Mouse (Mus musculus): ENCODE data around the gene Als2cl.

Als2cl gene

GRCm38 (mm10) chr9:110880772-110881171 lies 1.1 kb downstream of the Als2cl start:
- DNase-seq (ENCODE audit: low spot score): no peak

- no peak for DNase-seq (ENCODE audit: low spot score)
These were observed 2.3 kb downstream of the Als2cl start for GRCm38 (mm10) chr9:110881953-110882352.

GRCm38 (mm10) chr9:110887388-110888303 lies 8.0 kb downstream of the Als2cl start:
- DNase-seq (ENCODE audit: low spot score): no peak

- DNase-seq (ENCODE audit: low spot score): no peak
These were observed 9.3 kb downstream of the Als2cl start for GRCm38 (mm10) chr9:110888935-110889334.

- DNase-seq (ENCODE audit: low spot score): no peak
These were observed 10.5 kb downstream of the Als2cl start for GRCm38 (mm10) chr9:110890026-110890783.

GRCm38 (mm10) chr9:110891077-110891828 lies 11.6 kb downstream of the Als2cl start:
- DNase-seq (ENCODE audit: low spot score): no peak

GRCm38 (mm10) chr9:110892552-110892951 lies 12.9 kb downstream of the Als2cl start:
- DNase-seq (ENCODE audit: low spot score): no peak

GRCm38 (mm10) chr9:110893429-110893828 lies 13.8 kb downstream of the Als2cl start:
- no peak for DNase-seq (ENCODE audit: low spot score)

- no peak for DNase-seq (ENCODE audit: low spot score)
These were observed 15.8 kb downstream of the Als2cl start for GRCm38 (mm10) chr9:110895507-110895906.

GRCm38 (mm10) chr9:110895994-110896393 lies 16.3 kb downstream of the Als2cl start:
- no peak for DNase-seq (ENCODE audit: low spot score)

GRCm38 (mm10) chr9:110896595-110896994 lies 16.9 kb downstream of the Als2cl start:
- no peak for DNase-seq (ENCODE audit: low spot score)

GRCm38 (mm10) chr9:110899451-110900008 lies 19.9 kb downstream of the Als2cl start:
- DNase-seq (ENCODE audit: low spot score): no peak

GRCm38 (mm10) chr9:110901204-110901603 lies 21.5 kb downstream of the Als2cl start:
- DNase-seq (ENCODE audit: low spot score): no peak

- no peak for DNase-seq (ENCODE audit: low spot score)
These were observed 22.6 kb downstream of the Als2cl start for GRCm38 (mm10) chr9:110902271-110902670.

- DNase-seq (ENCODE audit: low spot score): no peak
These were observed 27.6 kb downstream of the Als2cl start for GRCm38 (mm10) chr9:110907201-110907837.

- DNase-seq (ENCODE audit: low spot score): no peak
These were observed 28.4 kb downstream of the Als2cl start for GRCm38 (mm10) chr9:110907838-110908630.

GRCm38 (mm10) chr9:110908631-110909016 lies 29.0 kb downstream of the Als2cl start:
- DNase-seq (ENCODE audit: low spot score): no peak

GRCm38 (mm10) chr9:110909371-110909967 lies 29.8 kb downstream of the Als2cl start:
- DNase-seq (ENCODE audit: low spot score): no peak

- DNase-seq (ENCODE audit: low spot score): no peak
These were observed 35.1 kb downstream of the Als2cl start for GRCm38 (mm10) chr9:110914631-110915236.

GRCm38 (mm10) chr9:110915466-110915865 lies 35.8 kb downstream of the Als2cl start:
- no peak for DNase-seq (ENCODE audit: low spot score)
